Mouse (Mus musculus): ENCODE results near the gene Kansl3. TPM values are rescaled to one million over a fixed set of nuclear protein-coding genes. Genes with fewer than 3 reads are reported as not detected.

Gene Kansl3
- 14.0 and 15.1 TPM in 2 replicates for total RNA-seq (2015)
- total RNA-seq (2017): 31.7 and 46.5 TPM in 2 replicates

DNA sequence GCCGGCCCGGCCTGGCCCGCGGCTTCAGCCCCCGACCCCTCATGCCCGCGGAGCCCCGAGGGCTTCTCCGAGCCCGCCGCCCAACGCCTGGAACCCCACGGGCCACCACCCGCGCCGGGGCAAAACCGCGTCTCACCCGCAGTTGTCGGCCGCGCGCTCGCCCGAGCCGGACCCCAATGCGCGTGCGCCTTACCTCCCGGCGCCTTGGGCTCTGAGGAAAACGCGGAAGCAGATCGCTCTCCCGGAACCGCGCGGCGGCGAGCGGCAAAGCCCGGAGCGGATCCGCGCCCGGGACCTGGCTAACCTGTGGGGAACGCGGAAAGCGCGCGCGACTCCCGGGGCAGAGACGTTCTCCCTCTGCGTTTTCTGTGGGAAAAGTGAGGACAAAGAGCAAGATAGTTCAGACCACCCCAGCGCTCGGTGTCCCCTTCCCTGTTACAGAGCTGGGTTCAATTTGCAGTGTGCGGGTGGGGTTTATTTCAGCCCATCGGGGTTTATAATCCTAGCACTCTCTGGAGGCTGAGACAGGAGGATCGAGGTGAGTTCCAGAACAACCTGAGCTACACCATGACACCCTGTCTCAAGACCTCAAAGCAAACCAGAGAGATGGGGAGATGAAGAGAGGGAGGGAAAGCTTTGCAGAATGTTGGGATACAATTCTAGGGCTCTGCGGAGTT lies at the start of gene Kansl3:
Kansl3 (minus strand) TSS at position 213 of the 677 bp plus-strand sequence.
- peak; percentile 96 for ATAC-seq (replicated peaks; ENCODE audit: poor library complexity)

DNA sequence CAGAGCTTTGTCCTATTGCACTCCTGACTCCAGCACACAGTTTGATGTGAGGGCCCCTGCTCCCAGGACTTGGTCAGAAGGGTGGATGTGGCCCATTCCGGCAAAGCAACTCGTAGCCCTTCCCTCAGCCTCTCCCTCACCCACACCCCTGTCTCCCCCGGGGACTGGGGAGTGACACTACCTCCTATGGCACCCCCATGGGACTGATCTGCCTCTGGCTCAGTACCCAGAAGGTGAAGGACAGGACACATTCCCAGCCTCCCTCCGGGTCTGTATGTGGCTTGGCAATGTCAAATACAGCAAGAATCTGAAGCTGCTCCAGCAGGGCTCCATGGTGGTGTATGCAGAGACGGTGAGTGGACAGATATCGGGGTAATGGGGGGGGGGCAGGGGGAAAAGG lies 35.5 kb upstream of the Kansl3 start:
- ATAC-seq (replicated peaks; ENCODE audit: poor library complexity): no peak

DNA sequence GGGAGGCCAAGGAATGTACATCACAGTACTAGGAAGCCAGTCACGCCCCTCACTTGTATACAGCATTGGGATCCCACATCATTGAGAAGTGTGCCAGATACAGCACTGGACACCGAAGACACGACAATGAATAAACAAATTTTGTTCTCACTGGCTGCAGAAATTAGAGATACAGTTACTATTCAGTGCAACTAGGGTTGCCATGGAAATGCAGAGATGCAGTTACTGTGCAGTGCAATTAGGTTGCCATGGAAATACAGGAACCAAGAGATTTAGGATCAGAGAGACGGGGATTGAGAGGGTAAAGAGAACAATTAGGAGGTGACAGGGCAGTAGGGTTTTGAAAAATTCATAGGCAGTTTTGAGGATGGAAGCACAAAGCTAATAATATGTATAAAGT lies 32.5 kb upstream of the Kansl3 start:
- no peak for ATAC-seq (replicated peaks; ENCODE audit: poor library complexity)

DNA sequence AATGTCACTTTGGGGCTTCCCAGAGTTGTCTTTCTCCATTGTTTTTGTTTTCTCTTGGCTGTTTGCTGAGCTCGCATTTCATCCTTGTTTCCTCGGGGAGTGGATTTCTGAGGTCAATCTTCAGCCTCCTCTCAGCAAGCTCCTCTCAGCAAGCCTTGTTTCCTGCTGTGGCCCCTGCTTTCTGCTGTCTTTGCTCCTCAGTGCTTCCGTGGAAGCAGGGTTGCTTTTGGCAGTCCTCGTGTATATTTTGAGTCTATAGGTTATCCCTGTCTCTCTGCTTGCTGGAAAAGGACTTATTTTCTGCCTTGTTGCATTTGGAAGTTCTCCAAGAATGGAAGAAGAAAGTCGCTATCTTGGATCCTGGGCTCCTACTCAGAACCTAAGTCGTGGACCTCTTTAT lies 28.1 kb upstream of the Kansl3 start:
- ATAC-seq (replicated peaks; ENCODE audit: poor library complexity): no peak

DNA sequence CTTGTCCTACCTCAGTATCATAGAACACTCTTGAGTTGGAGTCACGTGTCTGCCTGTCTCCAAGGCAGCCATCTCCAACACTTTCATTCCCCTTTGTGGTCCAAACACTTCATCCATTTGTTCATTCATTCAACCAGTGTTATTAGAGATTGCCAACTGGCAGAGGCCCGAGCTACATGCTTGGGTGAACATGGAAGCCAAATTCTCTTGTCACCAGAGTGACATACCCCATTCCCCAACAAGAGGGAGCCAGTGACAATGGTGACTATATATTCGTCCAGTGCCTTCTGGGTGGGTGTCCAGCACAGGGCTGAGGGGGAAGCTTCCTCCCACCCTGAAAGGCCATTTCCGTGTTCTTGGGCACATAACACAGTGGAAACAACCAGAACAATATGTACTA lies 10.6 kb upstream of the Kansl3 start:
- ATAC-seq (replicated peaks; ENCODE audit: poor library complexity): no peak

DNA sequence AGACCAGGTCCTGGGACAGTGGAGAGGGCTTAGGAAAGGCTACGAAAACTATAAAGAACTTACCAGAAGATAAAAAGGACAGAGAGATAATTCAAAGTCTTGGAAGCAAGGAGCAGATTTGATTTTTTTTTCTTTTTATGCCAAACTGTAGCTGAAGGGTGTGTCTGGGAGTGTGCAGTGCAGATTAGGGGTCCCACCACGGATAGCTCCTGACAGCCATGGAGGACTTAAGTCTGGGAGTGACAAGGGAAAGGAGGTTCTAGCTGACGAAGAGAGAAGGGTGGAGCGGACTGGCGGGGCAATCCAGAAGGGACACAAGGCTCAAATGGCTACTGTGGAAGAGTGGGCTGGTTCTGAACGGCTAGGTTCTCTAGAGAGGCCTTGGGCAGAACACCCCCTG lies 9.9 kb upstream of the Kansl3 start:
- peak; percentile 74 for ATAC-seq (replicated peaks; ENCODE audit: poor library complexity)

DNA sequence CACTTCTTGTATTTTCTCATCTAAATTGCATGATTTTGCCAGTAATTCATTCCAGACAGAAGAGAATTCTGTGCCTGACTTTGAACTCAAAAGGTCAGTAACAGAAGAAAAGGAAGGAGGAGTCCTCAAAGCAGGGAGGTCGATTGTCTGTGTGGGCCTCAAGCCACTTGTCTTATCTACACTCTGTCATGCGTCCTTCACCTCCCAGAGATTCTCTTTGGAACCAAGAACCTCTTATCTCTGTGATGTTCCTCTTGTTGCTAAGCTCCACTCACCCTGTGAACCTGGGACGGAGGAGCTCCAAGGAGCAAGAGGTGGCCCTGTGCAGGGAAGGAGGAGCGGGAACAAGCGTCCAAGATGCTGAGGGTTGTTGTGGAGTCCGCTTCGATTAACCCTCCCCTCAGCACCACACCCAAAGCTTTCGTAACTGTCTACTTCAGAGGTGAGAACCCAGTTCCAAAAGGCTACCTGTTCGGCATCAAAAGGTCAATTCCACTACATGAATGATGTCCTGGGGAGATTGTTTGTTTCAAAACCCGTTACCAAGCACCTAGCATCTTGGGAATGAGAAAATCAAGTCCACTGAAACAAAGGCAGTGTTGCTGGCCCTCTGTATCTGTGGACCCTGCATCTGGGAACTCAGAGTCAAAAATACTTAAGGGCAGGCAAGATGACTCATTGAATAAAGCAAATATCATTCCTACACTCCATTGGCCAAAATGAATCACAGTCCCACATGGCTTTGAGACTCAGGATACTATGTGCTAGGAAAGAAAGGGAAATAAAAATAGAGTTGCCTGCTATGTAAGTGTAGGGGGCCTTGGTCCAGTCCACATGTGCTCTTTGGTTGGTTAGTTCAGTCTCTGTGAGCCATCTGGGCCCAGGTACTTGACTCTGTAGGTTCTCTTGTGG lies 3.2 kb upstream of the Kansl3 start, which contains the start of gene Fer1l5:
Fer1l5 (plus strand) TSS at position 358 of the 912 bp plus-strand sequence.
- no peak for ATAC-seq (replicated peaks; ENCODE audit: poor library complexity)

DNA sequence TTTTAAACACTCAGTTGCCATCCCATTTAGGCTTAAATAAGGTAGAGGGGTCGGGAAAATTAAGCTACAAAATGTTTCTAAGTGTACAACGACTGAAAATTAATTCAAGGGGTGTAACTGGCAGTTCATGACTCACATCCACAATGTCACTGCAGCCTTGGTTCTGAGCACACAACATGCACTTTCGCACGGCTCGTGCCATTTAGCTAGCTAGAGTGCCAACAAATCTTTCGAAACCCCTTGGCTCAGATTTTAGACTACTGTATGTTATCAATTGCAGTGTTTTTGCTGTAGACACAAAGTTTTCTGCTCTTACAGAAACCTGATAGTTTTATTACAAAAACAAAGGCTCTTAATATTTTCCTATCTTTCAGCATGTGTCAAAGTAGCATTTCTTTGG lies 1.9 kb upstream of the Kansl3 start:
- ATAC-seq (replicated peaks; ENCODE audit: poor library complexity): no peak

DNA sequence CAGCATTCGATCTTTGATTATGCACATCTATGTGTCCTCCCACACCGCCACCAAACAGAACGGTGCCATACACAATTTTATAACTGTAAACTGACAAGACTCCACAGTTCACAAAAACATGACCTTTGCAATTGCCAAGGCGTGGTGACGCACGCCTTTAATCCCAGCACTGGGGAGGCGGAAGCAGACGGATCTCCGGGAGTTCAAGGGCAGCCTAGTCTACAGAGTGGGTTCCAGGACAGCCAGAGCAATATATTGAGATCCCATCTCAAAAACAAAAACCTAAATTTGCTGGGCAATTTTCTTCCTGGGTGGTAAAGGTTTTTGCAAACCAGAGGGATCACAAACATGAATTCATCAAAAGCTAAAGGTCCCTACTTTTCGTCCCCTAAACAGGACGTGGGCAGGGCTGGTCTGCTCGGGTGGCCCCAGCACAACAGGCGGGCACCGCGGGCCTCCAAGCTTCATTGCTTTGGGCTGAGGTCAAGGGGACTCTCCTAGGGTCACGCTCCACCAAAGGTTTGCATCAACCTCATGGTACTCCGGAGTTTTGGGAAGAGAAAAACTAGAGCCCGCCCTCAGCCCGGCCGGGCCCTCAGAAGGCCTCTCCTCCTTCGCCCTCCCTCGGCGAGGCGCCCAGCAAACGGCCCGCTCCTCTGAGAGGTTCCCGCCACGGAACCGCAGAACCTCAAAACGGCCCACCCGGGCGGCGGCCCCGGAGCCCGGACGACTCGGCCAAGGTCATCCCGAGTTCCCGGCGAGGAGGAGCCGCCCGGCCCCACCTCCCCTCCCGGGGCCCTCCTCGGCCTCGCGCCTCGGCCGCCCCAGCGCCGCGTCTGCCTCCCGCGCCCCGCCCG lies 641 bp downstream of the Kansl3 start:
- ATAC-seq (replicated peaks; ENCODE audit: poor library complexity): peak; percentile 48

DNA sequence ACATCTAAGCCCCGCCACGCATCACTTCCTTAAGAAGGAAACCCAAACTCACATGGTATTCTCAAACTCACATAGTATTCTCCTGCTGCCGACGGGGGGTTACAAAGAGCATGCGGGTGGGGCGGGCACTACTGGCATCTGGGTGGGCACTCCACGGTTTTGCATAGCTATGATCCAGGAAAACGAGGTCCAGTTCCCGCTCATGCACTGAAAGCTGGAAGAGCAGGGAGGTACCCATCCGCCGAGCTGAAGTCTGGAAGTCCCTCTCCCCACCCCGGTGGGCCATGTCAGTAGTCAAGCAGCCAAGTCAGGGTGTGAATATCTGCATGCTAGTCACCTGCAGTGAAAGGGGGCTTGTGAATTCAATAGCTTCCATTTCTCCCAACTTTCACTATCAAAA lies 1.3 kb downstream of the Kansl3 start:
- ATAC-seq (replicated peaks; ENCODE audit: poor library complexity): no peak

DNA sequence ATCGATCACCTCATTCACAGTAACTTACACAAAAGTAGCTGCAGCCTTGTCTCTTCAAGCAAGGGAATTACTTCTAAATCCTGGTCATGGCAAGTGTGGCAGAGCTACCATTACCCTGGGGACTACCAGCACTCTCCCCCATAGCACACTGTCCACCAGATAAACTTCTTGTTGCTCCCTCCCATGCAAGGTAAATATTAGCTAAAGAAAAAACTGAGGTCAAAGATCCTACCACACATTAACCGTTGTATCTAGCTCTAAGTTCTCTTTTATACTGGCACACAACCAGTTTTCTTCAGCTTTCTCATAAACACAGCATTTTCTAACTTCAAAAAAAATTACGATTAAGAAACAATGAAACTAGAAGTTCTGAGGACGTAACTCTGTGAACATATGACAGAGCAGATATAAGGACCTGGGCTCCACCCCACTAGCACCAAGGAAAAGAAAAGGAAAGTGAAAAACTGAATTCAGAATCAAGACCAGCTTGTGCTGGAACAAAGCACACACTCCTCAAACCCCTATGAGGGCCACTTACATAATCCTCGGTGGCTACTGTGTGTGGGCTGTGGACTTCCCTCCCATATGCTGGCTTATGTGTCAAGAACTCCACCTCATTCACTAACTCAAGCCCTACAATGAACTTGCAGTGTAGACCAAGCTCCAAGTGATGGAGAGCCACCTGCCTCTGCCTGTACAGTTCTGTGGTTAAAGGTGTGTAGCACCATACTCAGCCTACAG lies 11.9 kb downstream of the Kansl3 start:
- no peak for ATAC-seq (replicated peaks; ENCODE audit: poor library complexity)

DNA sequence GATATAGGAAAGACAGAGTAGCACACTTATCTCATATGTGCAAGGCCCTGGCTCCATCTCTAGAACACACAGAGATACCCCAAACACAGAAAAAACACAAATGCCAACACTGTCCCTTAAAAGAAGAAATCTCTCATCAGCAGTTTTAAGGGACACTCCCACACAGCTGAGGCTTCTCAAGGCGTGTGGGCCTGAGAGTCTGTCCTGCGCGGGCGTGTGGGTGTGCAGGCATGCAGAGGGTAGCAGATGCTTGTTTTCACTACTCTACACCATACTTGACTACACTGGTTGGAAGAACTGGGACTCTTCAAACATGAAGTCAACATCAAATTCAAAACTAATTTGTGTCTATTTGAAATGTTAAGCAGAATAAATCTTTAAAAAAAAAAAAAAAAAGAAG lies 16.6 kb downstream of the Kansl3 start:
- ATAC-seq (replicated peaks; ENCODE audit: poor library complexity): no peak

DNA sequence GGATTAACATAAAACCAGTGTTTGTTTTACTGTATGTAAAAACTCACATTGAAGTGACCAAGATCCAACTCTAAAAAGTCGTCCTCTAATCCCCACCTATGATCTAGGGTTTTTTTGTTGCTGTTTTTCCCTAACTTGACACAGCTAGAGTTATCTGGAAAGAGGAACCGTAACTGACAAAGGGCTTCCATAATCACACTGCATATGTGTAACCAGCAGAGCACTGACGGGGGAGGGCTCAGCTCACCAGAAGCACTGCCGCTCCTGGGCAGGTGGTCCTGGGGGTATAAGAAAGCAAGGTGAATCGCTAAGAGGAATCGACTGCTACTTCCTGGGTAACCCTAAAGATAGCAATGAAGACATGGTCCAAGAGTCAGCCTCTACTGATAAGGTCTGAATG lies 26.4 kb downstream of the Kansl3 start:
- no peak for ATAC-seq (replicated peaks; ENCODE audit: poor library complexity)

DNA sequence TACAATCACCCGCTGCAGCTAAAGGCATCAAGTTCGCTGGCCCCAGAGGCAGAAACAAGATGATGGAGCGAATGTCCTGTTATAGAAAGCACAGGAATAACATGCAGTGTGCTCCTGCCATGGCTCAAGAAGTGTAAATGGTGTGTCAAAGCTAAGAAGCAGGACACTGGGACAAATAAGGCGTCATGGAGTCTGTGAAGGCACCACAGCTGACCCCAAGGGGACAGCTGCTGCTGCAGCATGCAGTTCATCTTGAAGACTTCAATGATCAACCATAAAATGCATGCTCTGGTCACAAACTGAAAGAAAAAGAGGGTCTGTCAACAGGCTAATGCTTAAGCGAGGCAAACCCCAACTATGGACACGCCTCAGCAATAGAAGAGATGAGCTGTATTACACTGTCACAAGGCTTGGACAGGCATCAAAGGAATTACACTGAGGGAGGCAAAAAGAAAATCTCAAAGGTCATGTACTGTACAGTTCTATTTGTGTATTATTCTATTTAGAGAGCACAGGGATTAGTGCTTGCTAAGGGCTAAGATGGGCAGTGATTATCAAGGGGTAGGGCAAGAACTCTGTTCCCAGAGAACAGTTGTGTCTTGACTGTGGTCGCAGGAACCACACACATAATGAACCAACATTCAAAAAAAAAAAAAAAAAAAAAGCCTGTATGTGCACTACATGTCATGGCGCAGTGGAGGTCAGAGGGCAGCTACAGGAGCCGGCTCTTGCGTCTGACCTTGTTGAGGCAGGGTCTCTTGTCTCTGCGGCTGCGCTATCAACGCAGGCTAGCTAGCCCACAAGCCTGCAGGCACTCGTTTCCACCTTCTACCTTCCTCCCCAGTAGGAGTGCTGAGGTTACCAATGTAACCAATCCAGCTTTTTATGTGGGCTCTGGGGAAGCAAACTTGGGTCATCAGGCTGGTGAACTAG lies 35.8 kb downstream of the Kansl3 start:
- ATAC-seq (replicated peaks; ENCODE audit: poor library complexity): no peak

DNA sequence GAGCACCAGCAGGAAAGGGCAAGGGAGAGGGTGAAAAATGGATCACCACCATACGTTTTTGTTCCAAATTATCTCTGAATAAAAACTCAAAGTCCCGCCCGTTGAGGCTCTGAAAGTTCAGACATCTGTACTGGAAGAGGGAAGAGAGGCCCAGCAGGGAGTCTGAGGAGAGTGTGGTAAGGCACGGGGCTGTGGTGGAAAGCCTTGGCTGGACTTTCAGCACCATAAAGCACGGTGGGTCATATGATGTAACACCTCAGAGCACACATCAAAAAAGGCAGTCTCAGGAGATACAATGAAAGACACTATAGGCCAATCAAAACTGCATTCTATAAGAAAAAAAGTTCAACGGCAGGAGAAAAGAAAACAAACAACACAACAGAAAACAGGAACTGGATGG lies 37.2 kb downstream of the Kansl3 start:
- no peak for ATAC-seq (replicated peaks; ENCODE audit: poor library complexity)

DNA sequence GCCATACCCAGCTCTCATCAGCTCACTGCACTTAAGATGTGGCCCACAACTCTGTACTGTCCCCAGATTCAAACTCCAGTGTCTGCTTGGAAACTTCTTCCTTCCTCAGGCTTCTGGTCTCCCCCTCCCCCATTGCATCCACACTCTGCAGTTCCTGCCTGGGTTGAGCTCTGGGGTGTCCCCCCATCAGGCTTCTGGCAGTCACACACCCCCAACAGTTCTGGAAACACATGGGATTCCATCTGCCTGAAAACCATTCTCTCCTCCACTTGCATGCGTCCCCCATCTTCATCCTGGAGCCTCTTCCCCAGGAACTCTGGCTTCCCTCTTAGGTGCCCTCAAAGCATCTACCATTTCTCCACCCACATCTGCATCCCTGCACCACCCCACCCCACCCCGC lies 42.2 kb downstream of the Kansl3 start:
- ATAC-seq (replicated peaks; ENCODE audit: poor library complexity): no peak

DNA sequence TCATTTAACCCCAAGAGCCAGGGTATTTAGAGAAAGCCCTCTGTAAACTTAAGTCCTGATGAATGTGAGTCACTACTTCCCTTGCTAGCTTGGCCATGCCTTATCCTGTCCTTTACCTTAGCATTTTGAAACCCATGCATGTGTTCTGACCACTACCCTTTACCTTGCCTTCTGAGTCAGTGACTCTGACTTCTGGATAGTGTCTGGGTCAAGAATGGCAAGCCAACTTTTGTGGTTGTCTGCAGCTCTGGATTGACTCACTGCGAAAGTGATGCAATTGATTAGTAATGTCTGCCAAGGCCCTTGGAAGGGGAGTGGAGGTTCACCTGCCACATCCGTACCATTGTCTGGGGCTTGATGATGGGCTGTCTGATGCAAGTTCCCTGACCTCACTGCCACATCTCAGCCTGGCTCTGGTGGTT lies 43.1 kb downstream of the Kansl3 start:
- peak; percentile 72 for ATAC-seq (replicated peaks; ENCODE audit: poor library complexity)

DNA sequence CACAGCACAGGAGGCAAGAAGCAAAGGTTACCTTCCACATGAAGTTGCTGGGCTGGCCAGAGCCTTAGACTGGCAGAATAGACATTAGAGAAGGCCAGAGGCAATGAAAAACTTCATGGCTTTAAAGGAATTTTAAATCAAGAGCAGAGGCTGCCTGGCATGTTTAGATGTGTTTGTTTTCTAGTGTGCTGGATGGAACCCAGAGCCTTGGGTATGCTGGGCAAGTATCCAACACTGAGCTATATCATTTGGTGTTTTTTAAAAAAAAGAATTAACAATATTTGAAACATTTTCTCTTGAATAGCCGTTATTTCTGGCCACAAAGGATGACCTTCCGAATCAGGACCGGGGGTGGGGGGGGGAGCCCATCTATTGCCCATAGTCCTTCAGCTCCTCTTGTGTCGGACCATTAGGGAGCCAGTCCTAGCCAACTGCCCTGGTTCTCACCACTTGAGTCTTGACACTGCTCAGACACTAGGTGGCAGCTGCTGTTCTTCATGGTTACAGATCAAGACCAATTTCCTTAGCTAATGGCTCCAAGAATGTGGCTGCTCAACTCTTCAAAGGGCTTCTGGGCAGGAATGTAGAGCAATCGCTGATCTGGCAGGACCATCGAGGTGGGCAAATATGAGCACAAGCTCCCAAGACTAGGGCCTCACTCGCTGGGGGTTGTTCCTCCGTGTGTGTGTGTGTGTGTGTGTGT lies 45.1 kb downstream of the Kansl3 start:
- peak; percentile 75 for ATAC-seq (replicated peaks; ENCODE audit: poor library complexity)

DNA sequence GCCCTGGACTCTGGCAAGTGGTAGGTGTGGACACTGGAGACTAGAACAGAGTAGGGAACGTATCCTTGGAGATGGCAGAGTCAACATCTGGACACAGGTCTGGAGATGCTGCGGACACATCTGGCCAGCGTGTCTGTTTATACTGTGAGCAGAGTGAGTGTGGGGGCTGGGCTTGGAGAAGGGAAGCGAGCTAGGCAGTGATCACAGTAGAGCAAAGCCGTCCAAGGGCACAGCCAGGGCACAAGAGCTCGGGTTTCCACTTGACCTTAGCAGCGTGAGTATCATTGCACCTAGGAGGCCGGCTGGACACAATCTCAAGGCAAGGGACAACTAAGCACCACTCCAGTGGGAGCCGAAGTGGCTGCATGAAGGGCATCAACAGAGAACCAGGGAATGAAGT lies 45.9 kb downstream of the Kansl3 start:
- no peak for ATAC-seq (replicated peaks; ENCODE audit: poor library complexity)

Measured in megakaryocyte progenitor cell, adult 5-6 weeks (primary cell).